Mouse (Mus musculus): ENCODE measurements around the gene Fyb. TPM values are rescaled to one million over a fixed set of nuclear protein-coding genes. Genes with fewer than 3 reads are reported as not detected.

The Fyb gene
- polyA plus RNA-seq, 1 experiment from 2014 or later, result 5.0 TPM

DNA sequence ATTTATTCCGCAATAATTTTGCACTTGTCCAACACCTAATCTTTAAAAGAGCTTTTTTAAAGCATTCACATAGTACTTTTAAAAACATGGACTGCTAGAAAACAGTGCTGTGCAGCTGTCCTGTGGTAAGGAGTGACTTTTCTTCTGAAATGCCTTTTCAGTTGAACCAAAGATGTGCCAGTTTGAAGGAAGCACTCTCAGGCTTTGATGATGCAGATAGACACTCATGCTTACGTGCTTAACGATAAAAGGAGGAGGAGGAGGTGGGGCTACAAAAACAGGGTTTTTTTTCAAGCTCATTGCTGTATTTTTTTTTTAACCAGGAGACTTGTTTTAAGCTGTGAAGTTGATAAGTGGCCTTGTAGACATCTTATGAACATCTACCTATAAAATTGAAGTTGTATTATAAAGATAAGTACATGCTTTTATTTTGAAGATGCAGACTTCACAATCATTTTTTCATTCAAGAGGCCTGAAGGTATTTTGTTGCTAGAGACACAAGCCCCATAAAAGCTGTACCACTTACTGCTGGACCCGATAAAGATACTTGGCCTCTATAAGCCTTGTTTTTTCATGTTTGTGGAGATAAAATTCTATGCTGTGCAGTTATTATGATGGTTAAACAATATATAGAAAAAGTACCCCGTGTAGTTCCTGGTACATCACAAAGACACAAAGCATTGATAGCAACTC, 70.1 kb downstream of the Fyb start:
- Histone ChIP-seq H3K4me2 (replicated peaks; ENCODE audit: low read depth, low read length) (no peak overlapping the region), H3K9ac (replicated peaks; ENCODE audit: low read depth, low read length) (no peak overlapping the region), H3K4me3 (ENCODE audit: low read depth, low read length) (no peak overlapping the region), H3K27ac (ENCODE audit: low read length) (no peak overlapping the region), H3K27me3 (ENCODE audit: control insufficient read depth, insufficient read depth, low read length) (no peaks in the 10 kb centered on the region), H3K9me3 (ENCODE audit: control insufficient read depth, low read depth, low read length) (no peaks in the 10 kb centered on the region), H3K36me3 (ENCODE audit: control insufficient read depth, insufficient read depth, low read length) (no peaks in the 10 kb centered on the region), H3K4me1 (ENCODE audit: control insufficient read depth, insufficient read depth, low read length) (no peaks in the 10 kb centered on the region)
- WGBS, result 77% methylated on average over 5 of the region's 5 CpGs
- ATAC-seq (ENCODE audit: insufficient number of reproducible peaks, insufficient read depth, low FRiP score, low read depth), result no peak

DNA sequence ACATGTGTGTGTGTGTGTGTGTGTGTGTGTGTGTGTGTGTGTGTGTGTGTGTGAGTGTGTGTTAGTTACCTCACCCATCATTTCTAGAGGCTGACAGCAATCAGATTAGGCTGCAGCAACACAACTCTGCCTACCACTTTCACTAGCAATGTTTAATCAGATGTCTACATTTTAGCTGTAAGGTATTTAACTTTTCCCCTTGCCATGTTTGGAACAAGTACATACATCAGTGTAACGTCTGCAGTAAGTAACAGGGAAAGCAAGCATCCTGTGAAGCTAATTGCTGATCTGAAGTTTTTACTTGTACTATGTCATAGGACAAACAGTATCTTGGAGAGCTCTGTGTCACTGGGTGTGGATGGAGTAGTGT, 70.6 kb downstream of the Fyb start:
- no peak overlapping the region for H3K4me2 ChIP-seq (replicated peaks; ENCODE audit: low read depth, low read length)
- H3K9me3 ChIP-seq (ENCODE audit: control insufficient read depth, low read depth, low read length), result no peaks in the 10 kb centered on the region
- no peaks in the 10 kb centered on the region for H3K4me1 ChIP-seq (ENCODE audit: control insufficient read depth, insufficient read depth, low read length)
- H3K9ac ChIP-seq (replicated peaks; ENCODE audit: low read depth, low read length), result no peak overlapping the region
- H3K4me3 ChIP-seq (ENCODE audit: low read depth, low read length), result no peak overlapping the region
- no peak overlapping the region for H3K27ac ChIP-seq (ENCODE audit: low read length)
- no peaks in the 10 kb centered on the region for H3K36me3 ChIP-seq (ENCODE audit: control insufficient read depth, insufficient read depth, low read length)
- H3K27me3 ChIP-seq (ENCODE audit: control insufficient read depth, insufficient read depth, low read length), result no peaks in the 10 kb centered on the region
- WGBS, result 41% methylated on average over 1 of the region's 1 CpGs
- no peak for ATAC-seq (ENCODE audit: insufficient number of reproducible peaks, insufficient read depth, low FRiP score, low read depth)

DNA sequence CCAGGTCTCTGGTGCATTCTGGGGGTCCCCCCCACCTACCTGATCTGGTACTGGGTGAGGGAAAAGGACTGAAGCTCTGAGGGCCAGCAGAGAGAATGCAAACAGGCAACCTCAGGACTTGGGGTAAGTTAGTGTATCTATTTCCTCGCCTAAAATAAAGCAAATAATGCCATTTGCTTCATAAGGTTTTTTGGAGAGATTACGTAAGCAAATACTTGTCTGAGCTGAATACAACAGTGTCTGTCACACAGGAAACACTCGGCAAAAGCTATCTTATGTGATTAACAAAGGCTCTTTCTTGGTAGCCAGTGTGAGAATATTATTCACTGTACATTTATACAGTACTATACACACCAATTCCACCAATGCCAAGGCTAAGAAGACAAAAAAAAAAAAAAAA, 76.0 kb downstream of the Fyb start:
- no peak for ATAC-seq (ENCODE audit: insufficient number of reproducible peaks, insufficient read depth, low FRiP score, low read depth)
- Histone ChIP-seq H3K9me3 (ENCODE audit: control insufficient read depth, low read depth, low read length) (no peaks in the 10 kb centered on the region), H3K4me1 (ENCODE audit: control insufficient read depth, insufficient read depth, low read length) (no peaks in the 10 kb centered on the region), H3K4me3 (ENCODE audit: low read depth, low read length) (no peak overlapping the region), H3K36me3 (ENCODE audit: control insufficient read depth, insufficient read depth, low read length) (no peaks in the 10 kb centered on the region), H3K9ac (replicated peaks; ENCODE audit: low read depth, low read length) (no peak overlapping the region), H3K27me3 (ENCODE audit: control insufficient read depth, insufficient read depth, low read length) (no peaks in the 10 kb centered on the region), H3K4me2 (replicated peaks; ENCODE audit: low read depth, low read length) (no peak overlapping the region), H3K27ac (ENCODE audit: low read length) (no peak overlapping the region)
- 76% methylated on average over 3 of the region's 3 CpGs for WGBS

DNA sequence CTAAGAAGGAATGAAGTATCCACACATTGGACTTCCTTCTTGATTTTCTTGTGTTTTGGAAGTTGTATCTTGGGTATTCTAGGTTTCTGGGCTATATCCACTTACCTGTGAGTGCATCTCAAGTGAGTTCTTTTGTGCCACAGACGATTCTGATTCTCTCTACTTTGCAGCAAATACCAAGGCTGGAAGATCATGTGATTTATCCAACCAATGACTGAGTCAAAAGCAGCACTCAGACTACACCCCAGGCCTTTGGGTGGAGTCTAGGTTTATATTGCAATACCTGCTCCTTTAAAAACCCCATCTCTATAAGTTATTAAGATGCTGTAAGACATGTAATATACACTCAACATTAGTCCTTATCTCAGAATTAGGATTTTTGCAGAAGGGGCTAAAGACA, 77.7 kb downstream of the Fyb start:
- no peak for ATAC-seq (ENCODE audit: insufficient number of reproducible peaks, insufficient read depth, low FRiP score, low read depth)
- Histone ChIP-seq H3K4me2 (replicated peaks; ENCODE audit: low read depth, low read length) (no peak overlapping the region), H3K9me3 (ENCODE audit: control insufficient read depth, low read depth, low read length) (no peaks in the 10 kb centered on the region), H3K9ac (replicated peaks; ENCODE audit: low read depth, low read length) (no peak overlapping the region), H3K4me3 (ENCODE audit: low read depth, low read length) (no peak overlapping the region), H3K27ac (ENCODE audit: low read length) (no peak overlapping the region), H3K36me3 (ENCODE audit: control insufficient read depth, insufficient read depth, low read length) (no peaks in the 10 kb centered on the region), H3K4me1 (ENCODE audit: control insufficient read depth, insufficient read depth, low read length) (no peaks in the 10 kb centered on the region), H3K27me3 (ENCODE audit: control insufficient read depth, insufficient read depth, low read length) (no peaks in the 10 kb centered on the region)
- WGBS, result 85% methylated on average over 1 of the region's 1 CpGs

DNA sequence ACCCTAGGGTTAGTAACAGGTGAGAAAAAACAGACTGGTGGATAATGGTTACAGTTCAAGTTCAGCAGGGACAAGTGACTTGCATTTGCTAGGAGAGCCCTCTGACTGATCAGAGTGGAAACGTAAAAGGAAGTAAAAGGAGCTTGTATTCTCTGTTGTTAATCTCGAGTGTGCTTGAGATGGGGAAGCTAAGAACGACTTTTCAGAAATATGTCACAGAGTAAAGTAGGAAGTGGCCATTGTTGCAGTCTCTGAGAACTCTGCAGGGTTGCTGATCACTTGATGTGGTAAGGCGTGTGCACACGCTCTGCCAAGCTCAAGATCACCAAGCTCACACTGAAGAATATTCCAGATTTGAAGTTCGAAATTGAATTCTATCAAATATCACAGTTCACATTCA, 78.7 kb downstream of the Fyb start:
- Histone ChIP-seq H3K4me2 (replicated peaks; ENCODE audit: low read depth, low read length) (no peak overlapping the region), H3K27ac (ENCODE audit: low read length) (no peak overlapping the region), H3K4me1 (ENCODE audit: control insufficient read depth, insufficient read depth, low read length) (no peaks in the 10 kb centered on the region), H3K36me3 (ENCODE audit: control insufficient read depth, insufficient read depth, low read length) (no peaks in the 10 kb centered on the region), H3K4me3 (ENCODE audit: low read depth, low read length) (no peak overlapping the region), H3K27me3 (ENCODE audit: control insufficient read depth, insufficient read depth, low read length) (no peaks in the 10 kb centered on the region), H3K9me3 (ENCODE audit: control insufficient read depth, low read depth, low read length) (no peaks in the 10 kb centered on the region), H3K9ac (replicated peaks; ENCODE audit: low read depth, low read length) (no peak overlapping the region)
- ATAC-seq (ENCODE audit: insufficient number of reproducible peaks, insufficient read depth, low FRiP score, low read depth), result no peak
- WGBS, result 72% methylated on average over 6 of the region's 6 CpGs

DNA sequence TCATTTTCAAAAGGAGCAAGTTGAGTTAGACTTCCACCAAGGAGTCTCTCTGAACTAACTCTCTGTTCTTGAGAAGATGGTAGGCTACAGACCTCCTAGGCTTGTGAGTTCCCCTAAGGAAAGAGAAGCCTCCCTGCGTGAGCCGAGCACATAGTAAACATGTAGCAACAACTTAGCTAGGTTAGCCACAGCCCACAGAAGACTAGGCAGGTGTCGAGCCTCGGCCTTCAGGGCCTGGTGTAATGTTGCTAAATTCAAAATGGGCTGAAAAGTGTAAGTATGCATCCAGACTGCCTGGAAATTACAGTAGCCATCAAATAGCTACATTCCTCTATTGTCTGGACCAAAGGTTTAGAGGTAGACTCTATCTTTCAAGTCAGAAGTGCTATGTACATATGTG, 79.3 kb downstream of the Fyb start:
- Histone ChIP-seq H3K4me1 (ENCODE audit: control insufficient read depth, insufficient read depth, low read length) (no peaks in the 10 kb centered on the region), H3K9me3 (ENCODE audit: control insufficient read depth, low read depth, low read length) (no peaks in the 10 kb centered on the region), H3K27ac (ENCODE audit: low read length) (no peak overlapping the region), H3K9ac (replicated peaks; ENCODE audit: low read depth, low read length) (no peak overlapping the region), H3K27me3 (ENCODE audit: control insufficient read depth, insufficient read depth, low read length) (no peaks in the 10 kb centered on the region), H3K36me3 (ENCODE audit: control insufficient read depth, insufficient read depth, low read length) (no peaks in the 10 kb centered on the region), H3K4me3 (ENCODE audit: low read depth, low read length) (no peak overlapping the region), H3K4me2 (replicated peaks; ENCODE audit: low read depth, low read length) (no peak overlapping the region)
- ATAC-seq (ENCODE audit: insufficient number of reproducible peaks, insufficient read depth, low FRiP score, low read depth), result no peak
- 87% methylated on average over 4 of the region's 4 CpGs for WGBS

DNA sequence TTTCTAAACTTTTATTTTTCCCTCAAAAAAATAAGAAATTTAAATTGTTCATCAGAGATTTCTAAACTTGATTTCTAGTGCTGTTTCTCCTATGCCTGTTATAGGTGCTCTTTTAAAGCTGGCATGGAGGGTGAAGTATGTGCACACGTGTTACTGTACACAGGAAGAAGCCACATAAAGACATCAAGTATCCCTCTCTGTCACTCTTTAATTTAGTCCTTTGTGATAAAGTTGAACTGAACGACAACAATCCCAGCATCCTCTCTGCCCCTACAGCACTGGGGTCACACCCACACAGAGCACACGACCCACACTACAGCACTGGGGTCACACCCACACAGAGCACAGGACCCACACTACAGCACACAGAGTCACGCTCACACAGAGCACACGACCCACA, 88.0 kb downstream of the Fyb start:
- Histone ChIP-seq H3K9ac (replicated peaks; ENCODE audit: low read depth, low read length) (no peak overlapping the region), H3K36me3 (ENCODE audit: control insufficient read depth, insufficient read depth, low read length) (no peaks in the 10 kb centered on the region), H3K4me2 (replicated peaks; ENCODE audit: low read depth, low read length) (no peak overlapping the region), H3K4me3 (ENCODE audit: low read depth, low read length) (no peak overlapping the region), H3K27ac (ENCODE audit: low read length) (no peak overlapping the region), H3K27me3 (ENCODE audit: control insufficient read depth, insufficient read depth, low read length) (no peaks in the 10 kb centered on the region), H3K4me1 (ENCODE audit: control insufficient read depth, insufficient read depth, low read length) (no peaks in the 10 kb centered on the region), H3K9me3 (ENCODE audit: control insufficient read depth, low read depth, low read length) (no peaks in the 10 kb centered on the region)
- 76% methylated on average over 5 of the region's 5 CpGs for WGBS
- no peak for ATAC-seq (ENCODE audit: insufficient number of reproducible peaks, insufficient read depth, low FRiP score, low read depth)

DNA sequence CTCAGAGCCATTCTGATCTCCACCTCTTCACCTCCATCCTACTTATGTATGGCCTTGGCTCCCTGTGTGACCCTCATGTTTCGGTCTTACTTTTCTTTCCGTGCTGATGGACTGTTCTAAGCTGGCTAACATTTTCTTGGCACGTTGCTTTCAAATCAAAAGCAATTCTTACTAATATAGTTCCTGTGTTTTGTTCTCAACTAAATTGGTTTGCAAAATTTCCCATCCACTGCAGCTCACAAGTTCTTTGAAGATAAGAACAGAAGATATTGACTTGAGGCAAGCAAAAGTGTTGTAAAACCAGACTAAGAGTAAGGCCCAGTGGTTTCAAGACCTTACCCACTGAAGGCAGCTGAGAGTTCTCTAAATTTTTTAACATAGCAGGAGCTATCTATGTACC, 90.2 kb downstream of the Fyb start:
- Histone ChIP-seq H3K4me3 (ENCODE audit: low read depth, low read length) (no peak overlapping the region), H3K36me3 (ENCODE audit: control insufficient read depth, insufficient read depth, low read length) (no peaks in the 10 kb centered on the region), H3K9me3 (ENCODE audit: control insufficient read depth, low read depth, low read length) (no peaks in the 10 kb centered on the region), H3K27ac (ENCODE audit: low read length) (no peak overlapping the region), H3K27me3 (ENCODE audit: control insufficient read depth, insufficient read depth, low read length) (no peaks in the 10 kb centered on the region), H3K9ac (replicated peaks; ENCODE audit: low read depth, low read length) (no peak overlapping the region), H3K4me2 (replicated peaks; ENCODE audit: low read depth, low read length) (no peak overlapping the region), H3K4me1 (ENCODE audit: control insufficient read depth, insufficient read depth, low read length) (no peaks in the 10 kb centered on the region)
- ATAC-seq (ENCODE audit: insufficient number of reproducible peaks, insufficient read depth, low FRiP score, low read depth), result no peak
- 78% methylated on average over 3 of the region's 3 CpGs for WGBS

All from stomach, embryonic 14.5 days (tissue).